Mouse (Mus musculus) forebrain, postnatal 0 days (tissue): ENCODE measurements at regions not wholly inside any gene's neighbourhood (a gene's known extent, or its start where the extent isn't known, plus 50 kb on each side); places are given as distances from the start of the nearest gene placed in this dataset.
A peak's percentile ranks its signal among the peaks of the same experiment; 100 is the strongest.

Source experiments
- ATAC-seq: fragments of 200-750 bp; cut with Nextera tagmentation; 2 replicates; pipeline ENCODE4 v1.8.0; 2017; ENCODE audit warnings: mild to moderate bottlenecking, moderate library complexity
- DNase-seq: peaks from one replicate; pipeline ENCODE4 v3.0.0-alpha.2; 2015
- H3K27ac ChIP-seq: fragments of 300-500 bp; sonication (generic); 2 replicates; pipeline ENCODE4 v1.5.1; 2014; ENCODE audit warnings: low read depth, mild to moderate bottlenecking, antibody characterized with exemption, low read length, moderate library complexity, mixed read lengths
- H3K27me3 ChIP-seq: fragments of 300-500 bp; sonication (generic); 2 replicates; pipeline ENCODE4 v1.6.1; 2014; ENCODE audit warnings: mild to moderate bottlenecking, low read length, mixed read lengths; ENCODE audit not compliant: insufficient read depth
- H3K36me3 ChIP-seq: fragments of 300-500 bp; sonication (generic); 2 replicates; pipeline ENCODE4 v1.6.1; 2014; ENCODE audit warnings: mild to moderate bottlenecking, moderate library complexity; ENCODE audit not compliant: insufficient read depth
- H3K4me1 ChIP-seq: fragments of 300-500 bp; sonication (generic); 2 replicates; pipeline ENCODE4 v1.6.1; 2014; ENCODE audit warnings: antibody characterized with exemption; ENCODE audit not compliant: insufficient read depth
- H3K4me2 ChIP-seq: fragments of 300-500 bp; sonication (generic); 2 replicates; pipeline ENCODE4 v1.6.1; 2014; ENCODE audit warnings: low read depth, mild to moderate bottlenecking, moderate library complexity
- H3K4me3 ChIP-seq: fragments of 300-500 bp; sonication (generic); 2 replicates; pipeline ENCODE4 v1.5.1; 2014; ENCODE audit warnings: low read depth, low read length, mixed read lengths
- H3K9ac ChIP-seq: fragments of 300-500 bp; sonication (generic); 2 replicates; pipeline ENCODE4 v1.6.1; 2014; ENCODE audit warnings: mild to moderate bottlenecking
- H3K9me3 ChIP-seq: fragments of 300-500 bp; sonication (generic); 2 replicates; pipeline ENCODE4 v1.6.1; 2016; ENCODE audit warnings: low read length
- CTCF ChIP-seq: sonication (generic); IDR thresholded peaks from 2 replicates; pipeline ENCODE4 v1.5.1; 2016; ENCODE audit warnings: antibody characterized with exemption, control low read depth, low read depth
- WGBS: fragments of 180-500 bp; shearing (Covaris S2); extraction: QIAGEN DNeasy Blood & Tissue Kit; methylation state at CpG from one replicate; pipeline ENCODE4 v1.1.7; 2014; 5-methylcytosine and 5-hydroxymethylcytosine counted together

DNA sequence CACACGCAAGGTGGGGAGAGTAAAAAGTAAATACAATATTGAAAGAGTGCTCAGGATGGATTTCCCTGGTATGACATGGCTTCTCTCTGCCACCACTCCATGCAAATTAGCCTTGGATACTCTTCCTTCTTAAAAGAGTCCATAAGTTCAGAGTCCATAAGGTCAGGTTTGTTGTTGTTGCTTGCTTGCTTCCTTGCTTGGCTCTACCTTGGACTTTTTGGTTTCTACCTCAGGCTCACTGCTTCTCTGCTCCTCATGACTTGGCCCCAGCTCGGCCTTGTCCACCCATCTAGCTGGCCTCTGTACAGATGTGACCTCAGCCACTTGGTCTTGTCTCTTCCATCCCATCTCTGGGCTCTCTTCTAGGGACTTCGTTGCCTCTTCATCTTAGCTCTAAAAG is 101.9 kb upstream of the Npas2 start:
- DNase-seq (no peak), ATAC-seq (no peak)
- H3K4me3 ChIP-seq, result no peak overlapping the region
- no peak overlapping the region for H3K9ac ChIP-seq
- no peak overlapping the region for H3K27ac ChIP-seq
- 90% methylated on average over 3 of the region's 3 CpGs for WGBS
- no peaks in the 10 kb centered on the region for H3K27me3 ChIP-seq
- no peak for TF ChIP-seq CTCF
- no peaks in the 10 kb centered on the region for H3K4me1 ChIP-seq
- no peaks in the 10 kb centered on the region for H3K36me3 ChIP-seq
- H3K4me2 ChIP-seq, result no peak overlapping the region
- H3K9me3 ChIP-seq, result no peaks in the 10 kb centered on the region

DNA sequence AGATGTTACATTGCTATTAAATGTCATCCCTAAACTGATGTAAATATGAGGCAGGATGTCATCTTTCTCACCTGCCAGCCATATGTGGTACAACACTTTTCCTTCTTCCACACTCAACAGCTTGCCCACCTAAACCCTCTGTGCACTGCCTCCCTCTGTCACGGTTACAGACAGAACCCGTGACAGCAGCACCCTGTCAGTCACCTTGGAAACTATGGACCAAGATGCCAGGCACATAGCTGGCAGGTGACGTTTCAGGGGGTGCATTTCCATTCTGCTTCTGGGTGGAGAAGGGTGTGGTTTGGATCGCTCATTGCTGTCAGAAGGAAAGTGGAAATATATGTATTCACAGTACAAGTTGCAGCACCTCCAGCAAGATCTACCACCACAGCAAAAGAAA is 100.2 kb upstream of the Npas2 start:
- ATAC-seq (peak; percentile 68), DNase-seq (peak; percentile 37)
- Histone ChIP-seq H3K27me3 (no peaks in the 10 kb centered on the region), H3K9me3 (no peaks in the 10 kb centered on the region), H3K4me2 (no peak overlapping the region), H3K36me3 (no peaks in the 10 kb centered on the region), H3K4me3 (no peak overlapping the region), H3K27ac (no peak overlapping the region), H3K9ac (no peak overlapping the region), H3K4me1 (peaks cover 6% of the 10 kb centered on the region; the same call in 1 of the 2 replicates)
- 46% methylated on average over 4 of the region's 4 CpGs for WGBS
- no peak for TF ChIP-seq CTCF

DNA sequence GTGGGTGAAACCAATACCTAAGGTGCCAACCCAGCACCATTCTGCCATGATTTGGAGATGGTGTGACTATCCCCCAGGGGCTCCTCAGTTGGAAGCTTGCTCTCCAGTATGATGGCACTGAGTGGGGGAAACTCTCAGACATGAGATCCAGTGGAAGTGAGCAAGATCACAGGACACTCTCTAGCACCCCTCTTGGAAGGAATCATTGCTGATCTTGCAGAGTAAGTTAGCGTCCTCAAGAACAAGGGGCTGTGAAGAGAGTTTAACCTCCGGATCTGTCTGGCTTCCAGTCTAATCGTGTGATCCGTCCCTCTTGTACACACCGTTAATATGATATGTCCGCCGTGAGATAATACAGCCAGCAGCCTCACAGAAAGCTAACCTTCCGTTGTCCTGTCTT is 99.5 kb upstream of the Npas2 start:
- H3K9me3 ChIP-seq, result no peaks in the 10 kb centered on the region
- no peak overlapping the region for H3K9ac ChIP-seq
- H3K27me3 ChIP-seq, result no peaks in the 10 kb centered on the region
- DNase-seq, result no peak
- H3K36me3 ChIP-seq, result no peaks in the 10 kb centered on the region
- 97% methylated on average over 8 of the region's 8 CpGs for WGBS
- no peak overlapping the region for H3K4me2 ChIP-seq
- no peak overlapping the region for H3K4me3 ChIP-seq
- H3K4me1 ChIP-seq, result peaks cover 6% of the 10 kb centered on the region; the same call in 1 of the 2 replicates
- no peak for TF ChIP-seq CTCF
- H3K27ac ChIP-seq, result no peak overlapping the region
- ATAC-seq, result no peak

DNA sequence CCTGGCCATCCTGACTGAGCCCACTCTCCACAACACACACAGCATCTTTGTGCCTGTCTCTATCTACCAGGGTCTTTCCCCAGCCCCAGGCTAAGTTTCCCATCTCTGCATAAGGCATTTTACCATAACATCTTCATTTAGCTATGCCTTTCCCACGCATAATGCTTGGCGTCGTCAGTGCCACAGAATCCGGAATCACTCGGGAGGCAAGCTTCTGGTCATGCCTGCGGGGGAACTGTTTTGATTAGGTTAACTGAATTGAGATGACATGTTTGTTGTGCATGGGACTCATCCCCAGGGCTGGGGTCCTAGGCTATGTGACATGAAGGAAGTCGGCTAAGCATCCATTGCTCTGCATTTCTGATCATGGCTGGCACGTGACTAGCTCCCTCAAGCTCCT is 97.6 kb upstream of the Npas2 start:
- Histone ChIP-seq H3K9me3 (no peaks in the 10 kb centered on the region), H3K36me3 (no peaks in the 10 kb centered on the region), H3K4me2 (no peak overlapping the region), H3K27me3 (no peaks in the 10 kb centered on the region), H3K4me3 (no peak overlapping the region), H3K27ac (no peak overlapping the region), H3K9ac (no peak overlapping the region), H3K4me1 (peaks cover 6% of the 10 kb centered on the region; the same call in 1 of the 2 replicates)
- DNase-seq (no peak), ATAC-seq (no peak)
- 87% methylated on average over 8 of the region's 8 CpGs for WGBS
- TF ChIP-seq CTCF, result no peak

DNA sequence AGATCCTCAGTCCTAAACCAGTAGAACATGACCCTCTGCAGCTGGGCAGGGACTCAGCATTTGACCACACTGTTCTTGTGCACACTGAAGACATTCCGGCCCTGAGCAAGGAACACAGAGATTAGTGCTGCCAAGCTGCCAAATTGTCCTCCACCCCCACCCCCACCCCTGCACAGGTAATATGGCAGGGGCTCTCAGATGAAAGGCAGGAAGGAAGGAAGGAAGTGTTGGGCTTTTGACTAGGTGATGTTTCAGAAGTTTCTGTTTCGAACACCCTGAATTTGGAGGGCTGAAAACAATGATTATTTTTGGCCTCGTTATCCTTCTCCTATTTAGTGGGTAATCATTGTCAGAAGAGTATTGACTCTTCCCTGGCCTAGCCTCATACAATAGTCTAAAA is 96.8 kb upstream of the Npas2 start:
- DNase-seq, result no peak
- no peak for ATAC-seq

DNA sequence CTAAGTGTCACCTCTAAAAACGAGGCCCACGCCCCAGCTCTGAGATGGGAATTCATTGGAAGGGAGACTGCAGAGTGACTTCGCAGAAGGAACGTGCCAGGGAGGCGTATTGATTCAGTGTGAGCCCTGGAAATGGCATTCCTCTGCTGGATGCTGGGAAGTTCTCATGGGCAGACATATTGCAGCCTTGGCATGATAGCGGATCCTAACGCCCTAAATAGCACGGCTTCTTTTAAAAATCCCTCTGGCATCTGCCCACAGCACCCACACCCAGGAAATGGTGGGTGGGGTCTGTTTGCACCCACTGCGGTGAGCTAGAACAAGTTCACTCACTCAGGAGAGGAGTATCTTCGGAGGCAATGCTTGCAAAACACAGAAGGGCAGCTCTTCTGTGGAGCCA is 96.0 kb upstream of the Npas2 start:
- Histone ChIP-seq H3K9ac (no peak overlapping the region), H3K4me1 (peaks cover 6% of the 10 kb centered on the region; the same call in 1 of the 2 replicates), H3K27ac (0 out of 2 replicates have a peak overlapping the region, but pooled peaks have one; percentile 23), H3K4me3 (no peak overlapping the region), H3K9me3 (no peaks in the 10 kb centered on the region), H3K4me2 (no peak overlapping the region), H3K36me3 (no peaks in the 10 kb centered on the region), H3K27me3 (no peaks in the 10 kb centered on the region)
- TF ChIP-seq CTCF, result no peak
- WGBS, result 70% methylated on average over 10 of the region's 10 CpGs
- ATAC-seq (peak; percentile 60), DNase-seq (peak; percentile 63)

More for the DNA sequence above, 96.8 kb upstream of the Npas2 start:
- Histone ChIP-seq H3K4me1 (peaks cover 6% of the 10 kb centered on the region; the same call in 1 of the 2 replicates), H3K4me3 (no peak overlapping the region), H3K27me3 (no peaks in the 10 kb centered on the region), H3K9ac (no peak overlapping the region), H3K9me3 (no peaks in the 10 kb centered on the region), H3K4me2 (no peak overlapping the region), H3K36me3 (no peaks in the 10 kb centered on the region), H3K27ac (no peak overlapping the region)
- TF ChIP-seq CTCF, result no peak
- WGBS, result 81% methylated on average over 3 of the region's 3 CpGs

DNA sequence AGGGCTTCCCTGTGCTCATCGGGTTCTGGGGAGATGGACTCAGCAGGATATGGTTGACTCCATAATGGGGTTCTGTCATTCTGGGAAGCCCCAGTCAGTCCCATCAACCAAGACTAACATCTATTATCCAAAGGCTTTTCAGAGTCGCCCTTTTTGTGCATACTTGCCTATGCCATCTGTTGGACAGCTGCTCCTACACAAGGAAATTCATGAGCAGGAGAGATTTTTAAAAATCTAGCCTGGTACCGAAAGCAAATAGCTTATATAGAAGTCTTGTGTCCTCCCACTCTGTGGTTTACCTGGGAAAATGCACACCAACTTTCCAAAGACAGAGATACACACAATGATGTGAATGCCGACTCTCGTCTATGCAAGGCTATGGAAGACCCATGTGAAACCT is 95.4 kb upstream of the Npas2 start:
- Histone ChIP-seq H3K27me3 (no peaks in the 10 kb centered on the region), H3K9me3 (no peaks in the 10 kb centered on the region), H3K4me3 (no peak overlapping the region), H3K4me1 (peaks cover 6% of the 10 kb centered on the region; the same call in 1 of the 2 replicates), H3K36me3 (no peaks in the 10 kb centered on the region), H3K27ac (0 out of 2 replicates have a peak overlapping the region, but pooled peaks have one; percentile 23), H3K9ac (no peak overlapping the region), H3K4me2 (no peak overlapping the region)
- no peak for TF ChIP-seq CTCF
- DNase-seq, result peak; percentile 41
- no peak for ATAC-seq
- WGBS, result 76% methylated on average over 5 of the region's 5 CpGs
